Mouse (Mus musculus) liver, embryonic 14.5 days (tissue): ENCODE results near the gene Cd2.

Source experiments
- CTCF ChIP-seq: IDR thresholded peaks from 2 replicates; pipeline ENCODE4 v1.5.1; 2016; ENCODE audit warnings: antibody characterized with exemption, low read depth, control low read depth
- EP300 ChIP-seq: IDR thresholded peaks from 2 replicates; pipeline ENCODE4 v1.6.1; 2016; ENCODE audit warnings: antibody characterized with exemption, low read depth

- TF ChIP-seq CTCF (no peak), EP300 (no peak)
Measured at GRCm38 (mm10) chr3:101318516-101319170, 30.9 kb upstream of the Cd2 start.
